Mouse (Mus musculus) erythroblast, adult 5-6 weeks (primary cell): ENCODE measurements around the gene Ccdc33. TPM values are rescaled to one million over a fixed set of nuclear protein-coding genes. Genes with fewer than 3 reads are reported as not detected.

Experiments used
- ATAC-seq: replicated peaks from 2 replicates; pipeline ENCODE4 v1.8.0; 2016; ENCODE audit warnings: moderate number of reproducible peaks, mild to moderate bottlenecking, moderate TSS enrichment, inconsistent platforms; ENCODE audit not compliant: poor library complexity, low FRiP score, severe bottlenecking
- total RNA-seq, 2 experiments: library from RNA; stranded (forward) in 1 of 2; stranded (reverse) in 1 of 2; fragments of 150-400 nt in 1 of 2; fragments of 200-764, 138-1000 nt in 1 of 2; gene quantifications; 2 replicates each; pipeline versions ENCODE4 v1.2.3 to v1.2.4; 2015 to 2017; ENCODE audit warnings: low replicate concordance in 2 of 2

Gene Ccdc33
- total RNA-seq, 2 experiments from 2014 or later: not detected

GRCm38 (mm10) chr9:57998032-57998659 is 120.5 kb downstream of the Ccdc33 start:
- peak; percentile 62; the same call in 1 of the 2 replicates for ATAC-seq

DNA sequence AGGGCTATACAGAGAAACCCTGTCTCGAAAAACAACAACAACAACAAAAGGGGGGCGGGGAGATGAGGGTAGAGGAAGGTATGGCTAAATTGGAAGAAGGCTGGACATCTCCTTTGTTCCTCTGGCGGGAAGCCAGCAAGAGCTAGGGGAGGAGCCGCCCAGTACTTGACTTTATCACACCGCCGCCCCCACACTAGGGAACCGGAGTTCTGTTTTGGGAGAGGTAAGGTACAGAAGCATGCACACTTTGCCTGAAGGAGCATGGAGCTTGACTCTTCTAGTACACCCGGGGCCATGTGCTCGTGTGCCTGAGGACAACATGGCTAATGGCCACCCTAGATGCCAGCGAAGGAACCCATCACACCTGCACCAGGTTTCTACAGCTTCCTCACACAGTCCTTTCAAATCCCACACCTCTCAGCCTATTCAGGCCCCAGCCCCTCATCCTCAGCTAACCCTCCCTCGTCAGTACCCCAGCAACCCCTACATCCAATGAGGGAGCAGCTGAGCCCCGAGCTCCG is 121.1 kb downstream of the Ccdc33 start:
- ATAC-seq: no peak

- ATAC-seq: no peak
Observed at GRCm38 (mm10) chr9:57995282-57995681, 123.3 kb downstream of the Ccdc33 start.

GRCm38 (mm10) chr9:57992781-57993591 is 125.6 kb downstream of the Ccdc33 start:
- no peak for ATAC-seq

GRCm38 (mm10) chr9:57992060-57992459 is 126.6 kb downstream of the Ccdc33 start:
- no peak for ATAC-seq

GRCm38 (mm10) chr9:57990438-57991110 is 128.0 kb downstream of the Ccdc33 start:
- ATAC-seq: no peak

DNA sequence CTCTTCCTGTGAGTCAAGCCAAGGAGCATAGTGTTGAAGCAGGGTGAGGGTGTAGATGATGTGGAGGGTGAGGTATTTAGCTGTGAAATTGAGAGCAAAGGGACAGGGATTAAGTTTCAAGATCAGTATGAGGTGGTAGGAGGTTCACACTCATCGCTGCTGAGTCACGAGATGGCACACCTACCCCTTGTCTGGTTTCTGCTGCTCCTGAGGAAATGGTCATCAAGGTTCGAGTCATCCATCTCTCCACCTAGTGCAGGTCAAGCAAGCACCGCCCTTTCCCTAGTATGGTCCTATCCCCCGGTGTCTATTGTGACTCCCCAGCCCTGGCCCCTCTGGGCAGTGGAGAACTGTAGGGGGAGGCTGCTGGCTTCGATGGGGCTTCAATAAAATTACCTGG is 129.3 kb downstream of the Ccdc33 start:
- ATAC-seq: no peak

DNA sequence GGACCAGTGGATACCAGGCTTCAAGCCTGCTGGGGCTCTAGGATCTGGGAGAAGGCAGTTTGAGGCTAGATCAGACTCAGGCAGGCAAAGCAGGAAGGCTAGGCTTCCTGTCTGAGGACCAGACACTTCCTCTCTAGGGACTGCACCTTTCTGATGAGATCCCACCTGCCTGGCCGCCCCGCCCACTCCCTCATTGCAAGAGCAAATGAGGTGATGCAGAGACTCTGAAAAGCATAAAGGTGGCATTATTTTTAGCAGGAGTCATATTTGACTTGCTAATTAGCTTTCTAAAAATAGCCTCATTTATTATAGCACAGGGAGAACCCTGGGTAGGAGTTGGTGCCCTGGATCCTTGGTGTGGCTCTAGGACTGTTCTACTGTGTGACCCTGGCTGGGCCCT is 130.5 kb downstream of the Ccdc33 start:
- ATAC-seq: no peak

DNA sequence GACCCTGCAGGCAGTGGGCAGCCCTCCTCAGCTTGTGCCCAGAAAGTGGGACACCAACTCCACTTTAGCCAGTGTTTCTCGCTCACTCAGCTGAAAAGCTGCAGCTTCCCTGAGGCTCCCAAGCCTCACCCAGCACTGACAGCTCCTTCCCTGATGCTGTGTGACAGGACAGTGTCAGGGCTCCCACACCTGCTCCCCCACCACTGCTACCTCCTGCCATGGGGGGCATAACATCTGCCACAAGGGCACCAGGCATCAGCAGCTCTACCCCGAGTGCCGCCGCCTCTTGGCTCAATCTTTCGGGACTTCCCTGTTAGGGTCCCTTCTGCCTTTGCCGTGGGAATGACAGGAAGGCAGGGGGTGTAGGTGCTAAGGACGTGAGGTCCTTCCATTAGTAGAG is 132.3 kb downstream of the Ccdc33 start:
- ATAC-seq: no peak

DNA sequence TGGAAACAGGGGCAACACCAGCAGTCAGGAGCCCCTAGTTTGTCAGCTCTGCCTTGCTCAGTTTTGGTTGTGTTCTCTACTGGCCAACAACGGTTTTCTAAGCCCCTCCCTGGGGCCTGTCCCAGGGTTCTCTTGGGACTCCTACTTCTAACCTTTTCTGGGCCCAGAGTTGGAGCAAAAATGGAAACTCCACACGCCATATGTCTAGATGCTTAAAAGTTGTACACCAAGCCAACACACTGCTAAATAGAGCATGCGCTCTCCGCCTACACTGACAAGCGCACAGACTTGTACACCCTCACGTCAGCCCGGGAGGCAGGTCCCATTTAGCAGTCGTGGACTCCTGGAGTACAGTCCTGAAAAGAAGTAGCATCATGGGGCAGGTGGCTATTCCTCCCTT is 133.3 kb downstream of the Ccdc33 start:
- no peak for ATAC-seq

DNA sequence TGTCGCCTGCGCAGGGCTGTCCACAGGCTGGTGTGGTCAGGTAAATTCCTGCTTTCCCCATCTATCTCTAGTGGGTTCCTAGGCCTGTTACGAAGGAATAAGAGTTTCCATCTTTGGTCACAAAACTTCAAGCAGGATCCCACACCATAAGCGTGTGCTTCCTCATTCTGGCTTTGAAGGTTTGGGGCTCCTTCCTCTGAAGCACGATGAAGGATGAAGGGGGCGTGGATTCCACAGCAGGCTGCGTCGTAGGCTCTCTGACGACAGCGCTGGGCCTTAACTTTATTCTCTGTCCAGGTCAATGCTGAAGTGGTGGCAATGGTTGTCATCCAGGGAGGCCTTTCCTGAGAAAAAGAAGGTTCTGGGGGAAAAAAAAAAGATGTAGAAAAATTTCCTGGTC is 138.1 kb downstream of the Ccdc33 start:
- ATAC-seq: no peak

- ATAC-seq: no peak
Observed at GRCm38 (mm10) chr9:57978858-57979257, 139.8 kb downstream of the Ccdc33 start.

Other genes with a start within 250 kb of the Ccdc33 start
- gene Ubl7, start 207.8 kb downstream of the Ccdc33 start, total RNA-seq (2015; ENCODE audit: low replicate concordance): 57.6 and 61.0 TPM in 2 replicates
- 37.5 and 42.4 TPM in 2 replicates for gene Ubl7, start 207.8 kb downstream of the Ccdc33 start, total RNA-seq (2017; ENCODE audit: low replicate concordance)
- gene Sema7a, start 178.7 kb downstream of the Ccdc33 start, total RNA-seq (2015; ENCODE audit: low replicate concordance): 0.84 TPM in 1 of 2 replicates, not detected in the other
- gene Sema7a, start 178.7 kb downstream of the Ccdc33 start, total RNA-seq (2017; ENCODE audit: low replicate concordance): 1.1 TPM in 1 of 2 replicates, not detected in the other
- 0.63 and 2.3 TPM in 2 replicates for gene Cyp11a1, start 112.4 kb downstream of the Ccdc33 start, total RNA-seq (2015; ENCODE audit: low replicate concordance)
- gene Cyp11a1, start 112.4 kb downstream of the Ccdc33 start, total RNA-seq (2017; ENCODE audit: low replicate concordance): 1.7 and 2.3 TPM in 2 replicates
- not detected in 2 replicates for gene Stra6, start 55.0 kb downstream of the Ccdc33 start, total RNA-seq (2015; ENCODE audit: low replicate concordance)
- gene Stra6, start 55.0 kb downstream of the Ccdc33 start, total RNA-seq (2017; ENCODE audit: low replicate concordance): not detected in 2 replicates
- 0.63 TPM in 1 of 2 replicates, not detected in the other for gene Islr, start 85.5 kb upstream of the Ccdc33 start, total RNA-seq (2015; ENCODE audit: low replicate concordance)
- gene Islr, start 85.5 kb upstream of the Ccdc33 start, total RNA-seq (2017; ENCODE audit: low replicate concordance): not detected in 2 replicates
- not detected in 2 replicates for gene Islr2, start 85.5 kb upstream of the Ccdc33 start, total RNA-seq (2015; ENCODE audit: low replicate concordance)
- not detected in 2 replicates for gene Islr2, start 85.5 kb upstream of the Ccdc33 start, total RNA-seq (2017; ENCODE audit: low replicate concordance)
- gene Pml, start 131.0 kb upstream of the Ccdc33 start, total RNA-seq (2015; ENCODE audit: low replicate concordance): 43.0 and 50.8 TPM in 2 replicates
- gene Pml, start 131.0 kb upstream of the Ccdc33 start, total RNA-seq (2017; ENCODE audit: low replicate concordance): 51.6 and 69.0 TPM in 2 replicates
- gene Stoml1, start 134.3 kb upstream of the Ccdc33 start, total RNA-seq (2015; ENCODE audit: low replicate concordance): 1.2 and 8.6 TPM in 2 replicates
- gene Stoml1, start 134.3 kb upstream of the Ccdc33 start, total RNA-seq (2017; ENCODE audit: low replicate concordance): 2.1 and 2.3 TPM in 2 replicates
- not detected in 2 replicates for gene Loxl1, start 194.4 kb upstream of the Ccdc33 start, total RNA-seq (2015; ENCODE audit: low replicate concordance)
- gene Loxl1, start 194.4 kb upstream of the Ccdc33 start, total RNA-seq (2017; ENCODE audit: low replicate concordance): 0.17 TPM in 1 of 2 replicates, not detected in the other